Mouse (Mus musculus): ENCODE results near the gene Ccp110.

DNA sequence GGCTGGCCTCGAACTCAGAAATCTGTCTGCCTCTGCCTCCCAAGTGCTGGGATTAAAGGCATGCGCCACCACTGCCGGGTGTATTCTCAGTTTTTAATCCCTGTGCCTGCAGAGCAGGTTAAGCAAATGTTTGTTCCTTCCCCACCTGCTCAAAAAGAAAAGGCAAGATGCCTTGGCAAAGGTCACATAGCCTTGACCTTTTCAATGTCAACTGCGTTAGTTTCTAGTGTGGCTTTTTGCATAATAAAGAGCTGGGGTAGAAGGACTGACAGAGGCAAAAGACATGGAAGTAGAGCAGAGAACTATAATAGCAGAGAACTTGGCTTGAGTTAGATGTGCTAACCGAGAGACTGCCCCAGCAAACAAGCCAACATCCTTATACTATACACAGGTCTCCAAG is 1.6 kb upstream of the Ccp110 start:
- TF ChIP-seq CTCF (IDR thresholded peaks at IDR 0.05; ENCODE audit: borderline replicate concordance, insufficient read depth, low read depth, low read length) (no peak), POLR2A (IDR thresholded peaks at IDR 0.05; ENCODE audit: borderline replicate concordance, insufficient read depth, low read length) (no peak)

Measured in cerebellum, adult 2 months (tissue).